Comparison of ENCODE assay signal across 24 mouse cellular contexts in the genomic region with DNA sequence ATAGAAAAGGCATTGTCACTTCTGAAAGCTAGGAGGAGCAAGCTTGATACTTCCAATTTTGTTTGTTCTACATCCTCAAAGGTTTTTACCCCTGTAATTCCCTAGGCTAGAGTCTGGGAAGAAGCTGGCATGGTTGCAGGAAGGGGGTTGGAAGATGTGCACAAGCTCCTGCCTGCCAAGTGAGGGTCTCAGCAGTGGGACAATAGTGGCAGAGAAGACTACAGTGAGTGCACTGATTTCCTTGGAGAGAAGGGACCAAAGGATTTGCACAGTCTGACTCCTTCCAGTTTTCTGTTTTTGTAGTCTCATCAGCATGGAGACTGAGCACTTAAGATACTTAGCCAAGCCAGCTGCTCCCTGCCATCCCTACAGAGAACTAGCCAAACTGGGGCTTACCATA.
DNase-seq lines count a peak whose midpoint lies in the region; ATAC-seq and TF ChIP-seq lines count a peak whose summit lies in the region.
"Had no signal": no experiment of that assay in that cellular context is flagged by ENCODE, and none has a peak within 500 bp of the region (broad histone marks: within the 10 kb centered on the region; RNA-seq: fewer than 3 reads in every experiment).

No protein-coding gene starts in this region.

- no peaks in the 10 kb centered on the region for H3K36me3 ChIP-seq in forebrain, postnatal 0 days (ENCODE audit: insufficient read depth)
- H3K36me3 ChIP-seq in forebrain, embryonic 11.5 days (ENCODE audit: control insufficient read depth, insufficient read depth, low read length): no peaks in the 10 kb centered on the region
- H3K36me3 ChIP-seq: embryonic facial prominence, embryonic 10.5 days; embryonic facial prominence, embryonic 13.5 days; hindbrain, embryonic 13.5 days; intestine, embryonic 15.5 days had no signal

- no peak for TF ChIP-seq CTCF in forebrain, postnatal 0 days (IDR thresholded peaks at IDR 0.05; ENCODE audit: low read depth)

- no peaks in the 10 kb centered on the region for H3K9me3 ChIP-seq in forebrain, postnatal 0 days (ENCODE audit: low read length)
- no peaks in the 10 kb centered on the region for H3K9me3 ChIP-seq in forebrain, embryonic 11.5 days (ENCODE audit: control insufficient read depth, low read length)
- H3K9me3 ChIP-seq: embryonic facial prominence, embryonic 10.5 days; embryonic facial prominence, embryonic 13.5 days; forebrain, embryonic 13.5 days; hindbrain, embryonic 13.5 days; intestine, embryonic 15.5 days had no signal

- H3K4me1 ChIP-seq in forebrain, postnatal 0 days (ENCODE audit: insufficient read depth): no peaks in the 10 kb centered on the region
- H3K4me1 ChIP-seq in forebrain, embryonic 11.5 days (replicated peaks; ENCODE audit: control insufficient read depth, insufficient read depth, low read length): no peaks in the 10 kb centered on the region
- H3K4me1 ChIP-seq: embryonic facial prominence, embryonic 10.5 days; embryonic facial prominence, embryonic 13.5 days; intestine, embryonic 15.5 days had no signal

- H3K4me2 ChIP-seq in forebrain, postnatal 0 days (ENCODE audit: low read depth): no peak overlapping the region
- H3K4me2 ChIP-seq in forebrain, embryonic 11.5 days (ENCODE audit: low read depth, low read length, severe bottlenecking): no peak overlapping the region
- H3K4me2 ChIP-seq: embryonic facial prominence, embryonic 13.5 days; forebrain, embryonic 13.5 days; heart, embryonic 11.5 days; hindbrain, embryonic 13.5 days; intestine, embryonic 15.5 days had no signal

- H3K9ac ChIP-seq in forebrain, postnatal 0 days: no peak overlapping the region
- H3K9ac ChIP-seq in forebrain, embryonic 11.5 days (ENCODE audit: low read length): no peak overlapping the region
- H3K9ac ChIP-seq: embryonic facial prominence, embryonic 13.5 days; forebrain, embryonic 13.5 days; hindbrain, embryonic 13.5 days; intestine, embryonic 15.5 days had no signal

- ATAC-seq in cerebellum, adult (ENCODE audit: insufficient number of reproducible peaks, low FRiP score, low TSS enrichment): no peak
- peak; percentile 29 for ATAC-seq in forebrain, postnatal 0 days
- no peak for ATAC-seq in forebrain, embryonic 11.5 days (replicated peaks; ENCODE audit: low FRiP score)
- ATAC-seq: forebrain, embryonic 13.5 days; forebrain, embryonic 16.5 days; intestine, embryonic 15.5 days had no signal

- H3K27me3 ChIP-seq in forebrain, postnatal 0 days (ENCODE audit: insufficient read depth, low read length): no peaks in the 10 kb centered on the region
- no peaks in the 10 kb centered on the region for H3K27me3 ChIP-seq in forebrain, embryonic 11.5 days (ENCODE audit: control insufficient read depth, insufficient read depth, low read length)
- H3K27me3 ChIP-seq: embryonic facial prominence, embryonic 13.5 days; forebrain, embryonic 13.5 days; hindbrain, embryonic 13.5 days; intestine, embryonic 15.5 days had no signal

- peak; percentile 1 for DNase-seq in cerebellum, adult 11-12 months
- peak; percentile 17 for DNase-seq in forebrain, postnatal 0 days
- DNase-seq in forebrain, embryonic 11.5 days (ENCODE audit: low spot score): no peak
- DNase-seq in layer of hippocampus, adult 9-11 months: peak; percentile 7
- no peak for DNase-seq in layer of hippocampus, adult 8-10 months (ENCODE audit: low spot score in 2 of 2)
- peak; percentile 49 for DNase-seq in right cerebral cortex, postnatal 10 days (ENCODE audit: low spot score in 2 of 2)
- DNase-seq in right cerebral cortex, postnatal 4 days: no peak
- DNase-seq: adrenal gland, postnatal 10 days; adrenal gland, postnatal 36 days; cerebellum, postnatal 25 days; embryo, embryonic 11 days; gastrocnemius, adult 2 months; gastrocnemius, postnatal 14 days; heart, adult 11 months; kidney, adult 18-20 months had no signal

- H3K4me3 ChIP-seq in forebrain, postnatal 0 days (ENCODE audit: low read depth, low read length): no peak overlapping the region
- no peak overlapping the region for H3K4me3 ChIP-seq in forebrain, embryonic 11.5 days (ENCODE audit: low read depth, low read length)
- H3K4me3 ChIP-seq: embryonic facial prominence, embryonic 10.5 days; embryonic facial prominence, embryonic 13.5 days; erythroblast, embryonic 14.5 days; forebrain, embryonic 13.5 days; gastrocnemius, adult 2 months; hindbrain, embryonic 13.5 days; intestine, embryonic 15.5 days had no signal

- no peak overlapping the region for H3K27ac ChIP-seq in forebrain, postnatal 0 days (ENCODE audit: low read depth, low read length)
- no peak overlapping the region for H3K27ac ChIP-seq in forebrain, embryonic 11.5 days (ENCODE audit: low read depth, low read length)
- H3K27ac ChIP-seq: embryonic facial prominence, embryonic 10.5 days; embryonic facial prominence, embryonic 13.5 days; forebrain, embryonic 13.5 days; gastrocnemius, adult 2 months; hindbrain, embryonic 13.5 days; intestine, embryonic 15.5 days had no signal

Comparison
In these comparisons a context has a peak if more than half of its experiments do, and no peak if none do; other contexts are left out.
1. DNase-seq: peak in cerebellum, adult 11-12 months (single experiment), forebrain, postnatal 0 days (single experiment), layer of hippocampus, adult 9-11 months (single experiment) and right cerebral cortex, postnatal 10 days (2 of 2); none in forebrain, embryonic 11.5 days (single experiment), layer of hippocampus, adult 8-10 months (0 of 2) and right cerebral cortex, postnatal 4 days (single experiment).